Mouse (Mus musculus) embryonic facial prominence, embryonic 14.5 days (tissue): ENCODE data around the gene Nrip1. TPM values are rescaled to one million over a fixed set of nuclear protein-coding genes. Genes with fewer than 3 reads are reported as not detected.

ENCODE experiments used
- ATAC-seq: fragments of 200-750 bp; cut with Nextera tagmentation; 2 replicates; pipeline ENCODE4 v1.8.0; 2017; ENCODE audit warnings: low read depth, moderate number of reproducible peaks, moderate TSS enrichment
- DNase-seq: peaks from one replicate; pipeline ENCODE4 v3.0.0-alpha.2; 2015; ENCODE audit warnings: low spot score
- H3K27ac ChIP-seq: fragments of 300-500 bp; sonication (generic); replicated peaks from 2 replicates; pipeline ENCODE4 v1.5.1; 2014; ENCODE audit warnings: low read depth, mild to moderate bottlenecking, low read length, moderate library complexity
- H3K27me3 ChIP-seq: fragments of 300-500 bp; sonication (generic); replicated peaks from 2 replicates; pipeline ENCODE4 v1.6.1; 2014; ENCODE audit warnings: low read length; ENCODE audit not compliant: control insufficient read depth, insufficient read depth
- H3K36me3 ChIP-seq: fragments of 300-500 bp; sonication (generic); 2 replicates; pipeline ENCODE4 v1.6.1; 2014; ENCODE audit warnings: low read length, mixed read lengths; ENCODE audit not compliant: control insufficient read depth, insufficient read depth
- H3K4me1 ChIP-seq: fragments of 300-500 bp; sonication (generic); 2 replicates; pipeline ENCODE4 v1.6.1; 2014; ENCODE audit warnings: antibody characterized with exemption, low read length; ENCODE audit not compliant: control insufficient read depth, insufficient read depth
- H3K4me2 ChIP-seq: fragments of 300-500 bp; sonication (generic); 2 replicates; pipeline ENCODE4 v1.6.1; 2014; ENCODE audit warnings: low read depth, mild to moderate bottlenecking, low read length, moderate library complexity, mixed read lengths
- H3K4me3 ChIP-seq: fragments of 300-500 bp; sonication (generic); 2 replicates; pipeline ENCODE4 v1.5.1; 2014; ENCODE audit warnings: low read depth, mild to moderate bottlenecking, low read length
- H3K9ac ChIP-seq: fragments of 300-500 bp; sonication (generic); 2 replicates; pipeline ENCODE4 v1.6.1; 2014; ENCODE audit warnings: low read depth, mild to moderate bottlenecking, low read length, moderate library complexity, mixed read lengths
- H3K9me3 ChIP-seq: fragments of 300-500 bp; sonication (generic); 2 replicates; pipeline ENCODE4 v1.6.1; 2016; ENCODE audit warnings: low read length; ENCODE audit not compliant: control insufficient read depth
- WGBS: fragments of 180-500 bp; shearing (Covaris S2); extraction: QIAGEN DNeasy Blood & Tissue Kit; methylation state at CpG from one replicate; pipeline ENCODE4 v1.1.7; 2014; 5-methylcytosine and 5-hydroxymethylcytosine counted together
- polyA plus RNA-seq: library from polyadenylated mRNA; unstranded; fragments of >200 nt; fragmentation: Nextera tagmentation; extraction: Ambion mirVana; gene quantifications from 2 replicates; pipeline ENCODE4 v1.2.1, GENCODE M21; 2014

The Nrip1 gene
- polyA plus RNA-seq: 34.5 and 35.5 TPM in 2 replicates

- peak within 1 kb of the TSS; percentile 99 for H3K27ac ChIP-seq
- peak within 1 kb of the TSS; percentile 83 for H3K4me3 ChIP-seq
- H3K36me3 ChIP-seq: no peaks in the 10 kb centered on the region
- ATAC-seq: peak; percentile 35
- no peaks in the 10 kb centered on the region for H3K9me3 ChIP-seq
- peak; percentile 78 for DNase-seq
- 0% methylated on average over 9 of the region's 9 CpGs for WGBS
- H3K27me3 ChIP-seq: no peaks in the 10 kb centered on the region
- peak within 1 kb of the TSS; percentile 60 for H3K4me2 ChIP-seq
- peak within 1 kb of the TSS; percentile 99 for H3K9ac ChIP-seq
- H3K4me1 ChIP-seq: peaks cover 19% of the 10 kb centered on the region
Measured at GRCm38 (mm10) chr16:76373671-76374091, at the start of gene Nrip1. Gene Nrip1, minus strand, starts transcription at chr16:76373827.

DNA sequence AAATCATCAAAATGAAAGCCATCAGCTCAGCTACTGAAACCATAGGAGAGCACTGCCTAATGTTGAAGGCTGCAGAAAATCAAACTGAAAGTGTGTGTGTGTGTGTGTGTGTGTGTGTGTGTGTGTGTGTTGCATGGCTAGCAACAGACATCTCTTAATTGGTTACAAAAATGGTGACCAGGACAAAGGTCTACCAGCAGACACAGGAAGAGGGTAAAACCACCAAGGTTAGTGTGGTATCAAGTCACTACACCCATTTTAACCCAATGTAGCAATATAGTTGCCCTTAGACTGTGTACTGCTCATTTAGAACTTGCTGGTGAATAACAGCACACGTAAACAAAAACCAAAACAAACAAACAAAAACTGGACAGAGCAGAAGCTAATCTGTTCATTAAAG, 48.9 kb upstream of the Nrip1 start:
- no peaks in the 10 kb centered on the region for H3K9me3 ChIP-seq
- no peak for ATAC-seq
- WGBS: 90% methylated on average over 1 of the region's 1 CpGs

DNA sequence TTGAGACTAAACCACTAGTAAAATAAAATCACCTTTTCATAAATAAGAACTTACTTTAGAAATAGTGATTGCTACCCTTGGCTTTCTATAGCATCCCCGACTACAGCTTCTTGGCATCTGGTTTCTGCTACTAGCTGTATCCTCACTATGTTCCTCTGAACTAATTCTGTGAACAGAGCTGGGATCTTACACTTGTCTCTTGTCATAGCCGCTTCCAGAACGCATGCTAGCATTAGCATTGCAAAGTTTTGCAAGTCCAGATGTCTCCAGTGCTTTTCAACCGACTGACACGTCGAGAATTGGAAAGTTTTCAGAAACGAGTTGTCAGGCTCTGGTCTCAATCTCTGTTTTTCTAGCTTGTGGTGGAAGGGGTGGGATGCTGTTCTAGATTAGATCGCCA, 46.2 kb upstream of the Nrip1 start:
- 68% methylated on average over 8 of the region's 8 CpGs for WGBS
- Histone ChIP-seq H3K4me1 (no peaks in the 10 kb centered on the region), H3K36me3 (no peaks in the 10 kb centered on the region), H3K9me3 (no peaks in the 10 kb centered on the region), H3K27me3 (no peaks in the 10 kb centered on the region), H3K27ac (no peak overlapping the region), H3K4me3 (no peak overlapping the region), H3K4me2 (no peak overlapping the region), H3K9ac (no peak overlapping the region)
- ATAC-seq (no peak), DNase-seq (peak; percentile 40)

More for the DNA sequence above, 48.9 kb upstream of the Nrip1 start:
- no peak for DNase-seq
- no peak overlapping the region for H3K27ac ChIP-seq
- no peaks in the 10 kb centered on the region for H3K36me3 ChIP-seq
- H3K9ac ChIP-seq: no peak overlapping the region
- H3K4me1 ChIP-seq: no peaks in the 10 kb centered on the region
- H3K4me2 ChIP-seq: no peak overlapping the region
- no peak overlapping the region for H3K4me3 ChIP-seq
- no peaks in the 10 kb centered on the region for H3K27me3 ChIP-seq

DNA sequence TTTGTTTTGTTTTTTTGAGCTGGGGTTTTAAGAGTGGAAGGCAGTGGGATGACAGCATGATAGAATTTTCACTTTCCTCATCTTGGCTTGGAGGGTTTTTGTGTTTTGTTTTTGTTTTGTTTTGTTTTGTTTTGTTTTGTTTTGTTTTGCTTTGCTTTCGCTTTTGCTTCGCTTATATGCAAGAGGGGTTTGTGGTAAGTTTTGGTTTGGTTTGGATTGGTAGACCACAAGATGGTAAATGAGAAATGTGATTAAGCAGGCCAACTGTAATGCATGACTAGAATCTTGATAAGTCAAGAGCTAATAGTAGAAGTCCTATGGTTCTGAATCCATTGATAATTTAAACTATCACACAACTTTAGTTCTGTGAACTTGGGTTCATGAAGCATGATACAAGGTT, 42.9 kb upstream of the Nrip1 start:
- Histone ChIP-seq H3K9ac (no peak overlapping the region), H3K27me3 (no peaks in the 10 kb centered on the region), H3K4me2 (no peak overlapping the region), H3K4me1 (no peaks in the 10 kb centered on the region), H3K36me3 (no peaks in the 10 kb centered on the region), H3K27ac (no peak overlapping the region), H3K4me3 (no peak overlapping the region), H3K9me3 (no peaks in the 10 kb centered on the region)
- WGBS: 93% methylated on average over 2 of the region's 2 CpGs
- no peak for ATAC-seq
- no peak for DNase-seq

- ATAC-seq: no peak
- Histone ChIP-seq H3K4me1 (no peaks in the 10 kb centered on the region), H3K4me2 (no peak overlapping the region), H3K36me3 (no peaks in the 10 kb centered on the region), H3K4me3 (no peak overlapping the region), H3K27ac (no peak overlapping the region), H3K27me3 (no peaks in the 10 kb centered on the region), H3K9me3 (no peaks in the 10 kb centered on the region), H3K9ac (no peak overlapping the region)
- WGBS: 68% methylated on average over 5 of the region's 5 CpGs
- no peak for DNase-seq
Measured at GRCm38 (mm10) chr16:76416060-76416438, 42.4 kb upstream of the Nrip1 start.

DNA sequence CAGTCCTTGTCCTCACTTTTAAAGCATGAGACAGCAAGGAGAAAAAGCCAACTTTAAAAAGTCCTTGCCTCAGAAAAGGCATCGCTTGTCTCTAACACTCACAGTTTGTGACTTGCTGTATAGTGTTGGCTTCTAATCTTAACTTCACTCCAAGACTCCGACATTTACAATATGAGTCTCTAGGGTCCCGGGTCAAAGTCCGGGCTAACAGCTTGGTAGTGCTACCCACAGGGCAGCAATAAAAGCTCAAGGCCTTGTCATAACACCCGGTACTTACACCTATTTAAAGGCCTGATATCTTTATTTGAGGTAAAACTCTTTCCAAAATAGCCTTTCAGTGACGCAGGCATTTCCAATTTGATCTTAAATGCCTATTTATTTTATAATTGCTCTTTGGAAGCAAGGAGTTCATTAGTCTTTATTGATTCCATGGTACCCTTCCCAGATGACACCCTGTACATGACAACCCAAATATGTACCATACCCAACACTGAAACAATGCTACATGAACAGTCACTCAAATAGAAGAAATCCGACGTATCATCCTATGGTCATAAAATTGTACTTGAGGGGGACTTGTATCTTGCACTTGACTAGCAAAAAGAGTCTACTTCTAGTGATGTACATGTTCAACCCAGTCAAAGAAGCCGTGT, 41.9 kb upstream of the Nrip1 start:
- no peak for ATAC-seq
- Histone ChIP-seq H3K27me3 (no peaks in the 10 kb centered on the region), H3K36me3 (no peaks in the 10 kb centered on the region), H3K4me2 (no peak overlapping the region), H3K4me3 (no peak overlapping the region), H3K4me1 (no peaks in the 10 kb centered on the region), H3K9ac (no peak overlapping the region), H3K27ac (no peak overlapping the region), H3K9me3 (no peaks in the 10 kb centered on the region)
- no peak for DNase-seq
- WGBS: 85% methylated on average over 9 of the region's 9 CpGs

- H3K4me1 ChIP-seq: no peaks in the 10 kb centered on the region
- H3K4me2 ChIP-seq: no peak overlapping the region
- ATAC-seq (no peak), DNase-seq (no peak)
- no peak overlapping the region for H3K9ac ChIP-seq
- WGBS: 66% methylated on average over 5 of the region's 5 CpGs
- no peaks in the 10 kb centered on the region for H3K9me3 ChIP-seq
- no peaks in the 10 kb centered on the region for H3K36me3 ChIP-seq
- no peak overlapping the region for H3K27ac ChIP-seq
- no peaks in the 10 kb centered on the region for H3K27me3 ChIP-seq
- H3K4me3 ChIP-seq: no peak overlapping the region
Measured at GRCm38 (mm10) chr16:76414528-76414927, 40.9 kb upstream of the Nrip1 start.

- DNase-seq (no peak), ATAC-seq (no peak)
- H3K4me2 ChIP-seq: no peak overlapping the region
- H3K27ac ChIP-seq: no peak overlapping the region
- no peak overlapping the region for H3K4me3 ChIP-seq
- WGBS: 93% methylated on average over 8 of the region's 8 CpGs
- H3K36me3 ChIP-seq: no peaks in the 10 kb centered on the region
- no peak overlapping the region for H3K9ac ChIP-seq
- no peaks in the 10 kb centered on the region for H3K4me1 ChIP-seq
- no peaks in the 10 kb centered on the region for H3K27me3 ChIP-seq
- no peaks in the 10 kb centered on the region for H3K9me3 ChIP-seq
Measured at GRCm38 (mm10) chr16:76413581-76413980, 40.0 kb upstream of the Nrip1 start.

GRCm38 (mm10) chr16:76409355-76409722, 35.7 kb upstream of the Nrip1 start:
- Histone ChIP-seq H3K4me1 (no peaks in the 10 kb centered on the region), H3K36me3 (no peaks in the 10 kb centered on the region), H3K4me3 (no peak overlapping the region), H3K27ac (no peak overlapping the region), H3K9ac (no peak overlapping the region), H3K9me3 (no peaks in the 10 kb centered on the region), H3K27me3 (no peaks in the 10 kb centered on the region), H3K4me2 (no peak overlapping the region)
- WGBS: 56% methylated on average over 1 of the region's 1 CpGs
- ATAC-seq: no peak
- no peak for DNase-seq
